Mouse (Mus musculus) thymus, postnatal 14 days (tissue): ENCODE data around the gene Msi2.

Source experiments
- DNase-seq: peaks from one replicate; pipeline ENCODE4 v3.0.0; 2021

Msi2 gene

GRCm38 (mm10) chr11:88675526-88676353, 42.6 kb downstream of the Msi2 start:
- no peak for DNase-seq

GRCm38 (mm10) chr11:88674075-88674474, 44.2 kb downstream of the Msi2 start:
- no peak for DNase-seq

GRCm38 (mm10) chr11:88670925-88671324, 47.4 kb downstream of the Msi2 start:
- DNase-seq: no peak

DNA sequence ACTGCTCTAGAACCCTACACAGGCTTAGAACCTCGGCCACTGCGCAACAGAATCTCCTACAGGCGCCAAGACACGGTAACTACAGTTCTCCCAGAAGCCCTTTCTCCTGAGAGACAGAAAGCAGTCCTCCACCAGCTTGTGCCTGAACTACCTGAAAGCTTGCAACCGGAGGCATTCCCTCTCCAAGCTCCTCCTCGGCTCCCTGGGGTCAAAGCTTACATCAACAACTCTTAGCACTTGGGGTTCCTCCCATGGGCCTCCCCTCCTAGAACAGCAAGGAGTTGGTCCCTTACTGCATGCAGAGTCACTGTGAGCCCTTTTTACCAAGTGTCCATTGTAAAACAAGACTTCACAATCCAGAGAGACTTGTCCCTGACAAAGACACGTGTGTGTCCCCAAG, 49.2 kb downstream of the Msi2 start:
- DNase-seq: no peak

- no peak for DNase-seq
Measured at GRCm38 (mm10) chr11:88668345-88668744, 50.0 kb downstream of the Msi2 start.

- no peak for DNase-seq
Measured at GRCm38 (mm10) chr11:88665799-88666198, 52.5 kb downstream of the Msi2 start.

DNA sequence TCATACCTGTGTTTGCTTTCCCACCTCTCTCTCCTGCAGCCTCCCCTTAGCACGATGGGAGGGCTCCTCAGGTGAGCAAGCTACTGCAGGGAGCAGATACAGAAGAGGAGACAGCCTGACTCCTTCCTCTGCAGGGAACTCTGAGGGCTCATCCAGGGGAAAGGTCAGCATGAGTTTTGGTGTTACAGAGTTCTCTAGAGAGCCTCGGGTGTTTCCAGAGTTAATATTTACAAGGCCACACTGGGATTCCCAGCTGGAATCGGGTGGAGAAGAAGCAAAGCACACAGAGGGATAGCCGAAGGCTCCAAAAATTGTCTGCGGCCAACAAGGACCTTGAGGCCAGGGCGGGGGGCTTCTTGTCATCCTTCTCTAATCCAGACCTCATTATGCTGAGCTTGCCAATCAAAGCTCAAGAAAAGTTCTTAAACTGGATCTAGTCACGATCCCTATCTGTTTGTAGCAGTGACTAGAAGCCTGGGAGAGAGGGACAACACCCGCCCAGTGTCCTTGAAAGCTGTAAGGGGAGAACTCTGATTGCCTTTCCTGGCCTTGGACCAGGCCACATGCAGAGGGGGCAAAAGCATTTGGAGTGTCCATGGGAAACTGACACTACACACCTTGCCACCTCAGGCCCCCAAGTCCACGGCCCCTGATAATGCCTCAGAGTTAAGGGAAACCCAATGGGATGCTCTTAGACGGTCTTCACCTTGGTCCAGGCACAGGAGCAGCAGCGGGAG, 56.7 kb downstream of the Msi2 start:
- no peak for DNase-seq

GRCm38 (mm10) chr11:88660404-88660803, 57.9 kb downstream of the Msi2 start:
- no peak for DNase-seq

GRCm38 (mm10) chr11:88658926-88659325, 59.4 kb downstream of the Msi2 start:
- no peak for DNase-seq

DNA sequence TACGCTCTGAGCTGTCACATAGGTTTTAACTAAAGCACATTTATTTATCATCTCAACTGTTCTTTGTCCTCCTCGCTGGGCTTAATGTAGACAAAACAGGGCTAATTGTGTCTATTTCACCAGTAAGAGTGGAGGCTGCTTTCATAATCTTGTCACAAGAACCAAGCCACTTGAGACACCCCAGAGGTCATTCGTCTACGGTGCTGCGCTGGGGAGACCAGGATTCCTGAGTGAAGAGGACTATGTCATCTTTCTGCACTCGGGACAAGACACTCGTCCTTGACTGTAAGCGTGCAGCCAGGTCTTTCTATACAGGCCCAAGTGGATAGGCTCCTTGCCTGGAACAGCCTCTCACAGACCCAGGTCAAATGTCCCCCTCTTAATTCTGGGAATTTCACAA, 62.5 kb downstream of the Msi2 start:
- DNase-seq: no peak

DNA sequence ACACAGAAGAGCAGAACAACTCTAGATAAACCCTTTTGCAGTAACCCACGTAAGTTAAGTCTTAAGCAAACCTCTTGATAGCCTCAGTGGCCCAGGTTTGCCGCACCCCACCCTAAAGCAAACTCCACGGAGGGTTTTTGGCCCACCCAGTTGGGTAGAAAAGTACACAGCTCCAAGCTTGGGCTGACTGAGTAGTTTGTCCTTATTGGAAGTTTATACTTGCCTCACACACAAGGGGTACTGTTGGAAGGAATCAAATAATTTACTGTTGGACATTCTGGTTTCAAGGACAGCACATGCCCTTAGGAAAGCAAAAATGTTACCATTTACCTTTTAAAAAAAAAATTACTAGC, 63.1 kb downstream of the Msi2 start:
- DNase-seq: no peak

DNA sequence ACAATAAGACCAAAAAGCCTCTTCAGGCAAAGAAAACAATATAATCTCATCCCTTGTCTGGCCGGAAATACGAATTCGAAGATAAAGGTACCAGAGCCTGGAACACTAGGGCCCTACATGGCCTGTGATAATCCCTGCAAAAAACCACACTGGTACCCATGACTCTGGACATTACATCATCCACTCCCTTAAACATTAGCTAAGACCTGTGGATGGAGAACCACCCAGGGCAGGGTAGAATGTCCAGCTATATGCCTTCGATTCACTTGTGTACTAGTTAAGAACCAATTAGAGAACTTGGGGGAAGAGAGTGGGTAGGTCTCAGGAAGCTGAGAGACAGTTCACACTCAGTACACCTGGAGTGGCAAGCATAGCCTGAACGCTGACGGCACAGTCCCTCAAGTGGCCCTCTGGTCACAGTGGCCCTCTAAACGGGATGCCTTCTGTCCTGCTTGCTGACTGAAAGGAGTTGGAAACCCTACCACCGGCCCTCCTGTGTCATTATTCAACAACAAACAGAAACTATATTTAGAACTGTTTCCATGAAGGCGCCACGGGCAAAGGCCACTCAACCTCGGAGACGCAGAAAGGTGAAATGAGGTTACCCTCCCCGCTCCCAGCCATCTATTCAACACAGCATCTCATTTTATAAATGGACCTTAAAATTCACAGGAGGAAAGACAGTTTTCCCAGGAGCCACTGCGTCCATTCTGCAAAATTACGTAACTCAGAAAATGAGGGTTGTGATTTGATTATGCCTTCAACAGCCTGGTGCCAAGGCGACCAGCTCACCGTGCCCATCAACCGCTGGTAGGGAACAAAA, 63.7 kb downstream of the Msi2 start:
- DNase-seq: no peak

DNA sequence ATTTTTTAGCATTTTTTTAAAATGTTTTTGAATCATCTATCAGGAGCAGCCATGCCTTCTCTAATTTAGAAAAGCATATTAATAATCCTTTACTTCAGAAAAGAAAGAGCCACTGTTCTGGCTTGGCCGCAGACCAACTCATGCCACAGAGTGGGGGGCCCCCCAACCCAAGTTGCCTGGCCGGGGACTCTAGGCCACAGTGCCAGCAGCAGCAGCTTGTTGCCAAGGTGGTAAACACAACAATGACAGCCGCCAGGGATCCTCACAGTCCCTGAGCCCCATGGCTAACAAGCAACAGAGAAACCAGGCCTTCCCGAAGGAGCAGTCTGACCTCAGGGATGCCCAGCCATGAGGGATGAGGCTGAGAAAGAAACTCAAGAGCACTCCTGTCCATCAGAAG, 68.0 kb downstream of the Msi2 start:
- no peak for DNase-seq

GRCm38 (mm10) chr11:88649009-88649408, 69.3 kb downstream of the Msi2 start:
- DNase-seq: no peak

DNA sequence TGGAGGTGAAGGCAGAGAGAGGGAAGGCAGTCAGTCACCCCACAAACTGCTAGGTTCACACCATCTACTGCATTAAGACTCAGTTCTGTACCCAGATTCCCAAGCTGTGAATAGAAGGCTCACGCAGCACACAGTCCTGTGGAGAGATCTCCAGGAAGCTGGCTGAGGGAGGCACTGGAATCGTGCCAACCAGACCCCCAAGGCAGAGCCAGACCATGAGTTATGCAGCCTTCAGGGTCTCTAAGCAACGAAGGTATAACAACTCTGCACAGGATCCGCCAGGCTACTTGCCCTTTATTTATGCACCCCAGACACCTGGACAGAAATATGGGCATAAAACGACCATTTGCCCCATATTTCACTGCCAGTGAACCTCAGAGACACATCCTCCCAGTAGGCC, 69.9 kb downstream of the Msi2 start:
- DNase-seq: no peak

DNA sequence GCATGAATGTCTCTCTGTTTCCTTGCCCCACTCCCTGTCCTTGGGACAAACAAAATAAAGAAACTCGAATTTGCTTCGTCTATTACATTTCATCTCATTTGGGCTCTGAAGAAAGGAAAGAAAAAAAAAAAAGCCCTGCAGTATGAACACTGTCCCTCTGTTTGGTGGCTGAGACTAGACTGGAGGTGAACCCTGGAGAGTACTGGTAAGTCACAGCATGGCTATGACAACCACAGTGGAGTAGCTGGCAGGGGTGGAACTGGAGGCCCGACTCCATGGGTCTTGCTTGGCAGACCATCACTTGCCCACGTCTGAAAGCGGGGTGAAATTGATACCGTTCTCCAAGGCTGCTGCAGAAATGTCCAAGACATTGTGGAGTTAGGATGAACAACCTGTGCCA, 71.8 kb downstream of the Msi2 start:
- DNase-seq: no peak

DNA sequence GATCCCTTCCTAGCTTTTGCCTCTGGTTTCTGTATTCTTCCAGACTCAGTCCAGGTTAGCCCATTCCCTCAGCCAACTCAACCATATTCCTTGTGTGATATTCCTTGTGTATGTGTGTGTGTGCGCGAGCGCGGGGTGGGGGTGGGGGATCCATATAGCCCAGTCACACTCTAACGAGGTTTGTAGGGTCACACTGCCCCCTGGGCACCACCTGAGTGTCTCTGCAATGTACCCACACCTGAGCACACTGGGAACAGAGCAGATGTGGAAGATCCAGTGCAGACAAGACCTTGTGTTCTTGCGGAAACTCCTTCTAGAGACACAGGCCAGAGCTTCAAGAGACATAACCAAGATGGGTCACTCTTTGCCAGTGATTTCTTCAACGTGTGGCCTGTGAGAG, 72.5 kb downstream of the Msi2 start:
- no peak for DNase-seq

DNA sequence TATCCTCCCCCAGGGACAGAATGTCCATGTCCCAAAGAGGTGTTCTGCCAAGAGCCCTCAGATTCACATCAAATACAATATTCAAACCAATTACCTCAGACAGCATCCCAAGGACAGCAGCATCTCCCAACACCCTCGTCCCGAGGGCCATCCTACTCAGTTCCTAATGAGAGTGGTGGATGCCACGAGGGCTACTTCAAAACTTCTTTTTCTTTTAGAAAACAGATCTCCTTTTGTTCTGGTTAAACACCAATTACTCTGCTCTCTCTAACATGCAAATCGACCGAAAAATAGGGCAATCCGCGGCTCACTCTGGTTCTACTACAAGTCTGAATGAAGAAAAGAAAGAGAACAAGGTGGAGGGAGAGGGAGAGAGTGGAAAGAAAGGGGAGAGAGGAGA, 73.6 kb downstream of the Msi2 start:
- no peak for DNase-seq

GRCm38 (mm10) chr11:88639862-88640261, 78.5 kb downstream of the Msi2 start:
- DNase-seq: no peak

DNA sequence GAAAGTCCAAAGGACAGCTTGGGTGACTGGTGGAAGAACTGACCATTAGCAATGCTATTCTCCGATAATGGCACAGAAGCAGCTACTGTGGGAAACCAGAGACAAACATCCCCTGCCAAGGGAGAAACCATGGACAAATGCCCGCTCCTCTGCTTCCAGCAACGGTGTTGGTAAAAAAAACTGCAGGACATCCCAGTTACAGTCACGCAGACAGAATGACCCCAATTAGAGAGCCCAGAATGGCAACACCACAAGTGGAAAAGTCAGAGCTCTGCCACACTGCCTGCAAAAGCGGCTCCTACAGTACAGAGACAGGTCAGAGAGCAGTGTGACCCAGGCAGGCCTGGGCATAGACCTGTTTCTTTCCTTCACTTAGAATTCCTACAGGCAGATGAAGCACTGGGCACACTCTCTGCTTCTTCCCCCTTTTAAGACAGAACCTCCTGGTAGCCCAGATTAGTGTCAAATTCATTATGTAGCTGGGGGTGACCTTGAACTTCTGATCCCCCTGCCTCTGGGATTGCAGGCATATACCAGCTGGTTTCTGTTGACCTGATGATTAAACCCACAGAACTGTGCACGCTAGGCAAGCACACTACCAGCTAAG, 79.3 kb downstream of the Msi2 start:
- DNase-seq: no peak

- DNase-seq: no peak
Measured at GRCm38 (mm10) chr11:88638254-88638653, 80.1 kb downstream of the Msi2 start.

DNA sequence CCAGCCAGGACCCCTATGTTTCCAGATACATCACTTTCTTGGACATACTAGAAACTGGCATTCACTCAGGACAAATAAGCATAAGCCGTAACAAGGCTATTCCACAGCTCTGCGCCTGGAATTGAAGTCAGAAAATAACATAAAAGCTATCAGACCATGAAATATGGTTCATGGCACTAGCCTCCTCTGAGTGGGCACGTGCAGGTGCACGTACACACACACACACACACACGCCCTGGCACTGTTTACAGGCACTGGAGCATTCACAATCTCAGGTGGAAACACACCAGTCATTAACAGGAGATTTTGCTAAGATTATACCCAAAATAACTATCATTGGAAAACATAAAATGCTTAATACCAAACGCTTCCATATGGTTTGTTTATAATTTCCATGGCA, 81.4 kb downstream of the Msi2 start:
- DNase-seq: no peak

DNA sequence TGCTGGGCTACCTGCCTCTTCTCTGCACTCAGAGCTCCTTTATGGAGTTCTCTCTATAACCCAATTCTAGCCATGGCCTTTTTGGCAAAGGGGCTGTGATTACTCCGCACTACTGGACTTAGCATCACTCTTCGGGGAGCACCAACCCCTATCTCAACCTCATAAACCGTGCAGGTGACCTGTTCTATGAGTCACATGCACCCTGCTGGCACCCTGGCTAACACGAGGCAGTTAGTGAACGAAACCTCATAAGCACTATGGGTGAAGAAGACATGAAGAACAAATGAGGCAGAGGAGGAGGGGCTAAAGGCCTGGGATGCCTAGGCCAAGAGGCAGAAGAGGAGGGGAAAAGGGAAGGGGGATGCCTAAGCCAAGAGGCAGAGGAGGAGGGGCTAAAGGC, 82.0 kb downstream of the Msi2 start:
- DNase-seq: no peak
